Mouse (Mus musculus): ENCODE measurements at regions not wholly inside any gene's neighbourhood (a gene's known extent, or its start where the extent isn't known, plus 50 kb on each side); places are given as distances from the start of the nearest gene placed in this dataset.

GRCm38 (mm10) chr5:35159178-35159661 lies 53.7 kb upstream of the Lrpap1 start:
- TF ChIP-seq BHLHE40 (IDR thresholded peaks at IDR 0.05; ENCODE audit: borderline replicate concordance, low read depth, low read length): no peak
- no peak for TF ChIP-seq MAZ (IDR thresholded peaks at IDR 0.05; ENCODE audit: low read depth, low read length)
- no peak for TF ChIP-seq POLR2A (IDR thresholded peaks at IDR 0.05; ENCODE audit: control insufficient read depth in 1 of 2, insufficient read depth in 1 of 2, low read depth in 1 of 2, low read length in 2 of 2, poor library complexity in 1 of 2)
- TF ChIP-seq NELFE (IDR thresholded peaks at IDR 0.05; ENCODE audit: low read depth, low read length): no peak
- TF ChIP-seq CTCF (IDR thresholded peaks at IDR 0.05 in 2 of 3, conservative IDR thresholded peaks at IDR 0.05 in 1 of 3; ENCODE audit: control insufficient read depth in 1 of 3, insufficient read depth in 1 of 3, low read depth in 2 of 3, low read length in 3 of 3, poor library complexity in 1 of 3, severe bottlenecking in 1 of 3): no peak
- no peak for TF ChIP-seq EP300 (IDR thresholded peaks at IDR 0.05; ENCODE audit: low read depth in 1 of 2, low read length in 2 of 2)
- TF ChIP-seq CHD2 (IDR thresholded peaks at IDR 0.05; ENCODE audit: low read length): no peak
- no peak for TF ChIP-seq HCFC1 (IDR thresholded peaks at IDR 0.05; ENCODE audit: low read depth, low read length)
- no peak for TF ChIP-seq TCF12 (IDR thresholded peaks at IDR 0.05; ENCODE audit: low read depth, low read length)
- no peak for TF ChIP-seq ZNF384 (IDR thresholded peaks at IDR 0.05; ENCODE audit: low read depth, low read length)
- TF ChIP-seq RCOR1 (IDR thresholded peaks at IDR 0.05; ENCODE audit: low read depth, low read length): no peak
- TF ChIP-seq MXI1 (IDR thresholded peaks at IDR 0.05; ENCODE audit: low read depth, low read length): no peak

Measured in MEL (cell line).